Mouse (Mus musculus): Measurements from ENCODE around the gene Ube2s. TPM values are rescaled to one million over a fixed set of nuclear protein-coding genes. Genes with fewer than 3 reads are reported as not detected.

Ube2s gene
- polyA plus RNA-seq, 1 experiment from 2014 or later: 266 TPM

DNA sequence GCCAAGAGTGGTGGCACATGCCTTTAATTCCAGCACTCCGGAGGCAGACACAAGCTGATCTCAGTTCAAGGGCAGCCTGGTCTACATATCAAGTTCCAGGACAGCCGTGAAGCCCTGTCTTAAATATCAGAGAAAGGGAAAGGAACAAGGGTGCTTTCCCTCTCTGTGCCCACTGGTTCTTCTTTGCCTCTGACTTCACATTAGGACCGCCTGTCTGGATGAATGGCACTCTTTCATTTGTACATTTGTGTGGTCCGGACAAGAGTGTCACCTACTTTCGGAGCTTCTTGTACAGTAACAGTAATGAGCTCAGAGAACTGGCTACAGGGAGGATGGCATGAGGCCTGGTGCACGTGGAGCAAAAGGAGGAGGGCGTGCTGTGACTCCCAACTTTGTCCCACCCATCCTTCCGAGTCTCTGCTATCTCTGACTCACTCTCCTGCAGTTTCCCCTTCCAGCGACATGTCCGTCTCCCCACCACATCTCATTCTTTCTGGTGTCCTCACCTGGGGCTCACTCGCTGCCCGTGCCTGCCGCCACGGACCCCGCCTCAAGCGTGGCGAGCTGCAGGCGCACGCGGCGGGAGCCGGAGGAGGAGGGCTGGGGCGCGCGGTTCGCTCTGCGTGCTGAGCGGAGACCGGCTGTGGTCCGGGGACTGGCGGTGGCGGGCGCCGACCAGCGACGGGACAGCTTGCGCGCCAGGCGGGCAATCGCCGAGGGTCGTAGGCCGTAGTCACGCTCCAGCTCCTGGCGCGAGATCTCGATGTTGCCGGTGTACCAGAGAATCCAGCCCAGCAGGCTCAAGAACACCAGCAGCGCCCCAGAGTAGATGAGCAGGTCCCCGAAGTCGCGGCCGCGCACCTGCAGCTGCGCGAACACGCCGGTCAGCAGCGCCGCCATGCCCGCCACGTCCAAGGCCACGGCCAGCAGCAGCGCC, 23.6 kb downstream of the Ube2s start:
- Histone ChIP-seq H3K27me3 (peaks cover 25% of the 10 kb centered on the region), H3K9ac (peak overlapping the region; percentile 84), H3K4me3 (peak overlapping the region; percentile 56), H3K27ac (replicated peaks) (peak overlapping the region; percentile 56; the same call in 1 of the 2 replicates), H3K4me1 (replicated peaks) (peaks cover 19% of the 10 kb centered on the region), H3K4me2 (peak overlapping the region; percentile 89), H3K36me3 (peaks cover 2% of the 10 kb centered on the region; the same call in 1 of the 2 replicates), H3K9me3 (no peaks in the 10 kb centered on the region)
- 2% methylated on average over 64 of the region's 64 CpGs for WGBS
- ATAC-seq (ENCODE audit: low read depth): peak; percentile 28

DNA sequence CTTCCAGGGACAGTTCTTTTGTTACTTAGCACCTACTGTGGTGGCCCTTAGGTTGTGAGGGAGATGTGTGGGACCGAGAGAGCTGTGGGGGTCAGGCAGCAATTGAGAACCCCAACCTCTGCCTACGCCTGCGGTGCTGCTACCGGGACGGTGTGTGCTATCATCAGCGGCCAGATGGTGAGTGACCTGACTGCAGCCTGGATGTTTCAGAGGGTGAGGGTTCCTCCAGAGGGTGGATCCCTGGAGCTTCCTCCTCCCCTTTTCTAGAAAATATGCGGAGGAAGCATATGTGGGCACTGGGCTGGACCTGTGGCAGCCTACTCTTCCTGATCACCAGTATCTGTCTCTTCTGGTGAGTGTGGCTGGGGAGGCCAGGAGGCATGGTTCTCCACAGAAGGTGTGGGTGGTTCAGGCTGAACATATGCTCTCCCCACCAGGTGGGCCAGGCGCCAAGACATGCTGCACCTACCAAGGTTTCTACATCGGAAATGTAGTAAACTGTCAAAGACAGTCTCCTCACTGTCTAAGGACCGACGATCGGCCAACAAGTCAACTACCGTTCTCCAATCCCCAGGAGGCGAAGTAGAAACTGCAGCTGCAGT, 28.6 kb downstream of the Ube2s start:
- ATAC-seq (ENCODE audit: low read depth): no peak
- Histone ChIP-seq H3K36me3 (no peaks in the 10 kb centered on the region), H3K9ac (no peak overlapping the region), H3K27me3 (peaks cover 46% of the 10 kb centered on the region), H3K9me3 (no peaks in the 10 kb centered on the region), H3K4me2 (no peak overlapping the region), H3K4me3 (no peak overlapping the region), H3K27ac (replicated peaks) (no peak overlapping the region), H3K4me1 (replicated peaks) (peaks cover 6% of the 10 kb centered on the region)
- 81% methylated on average over 14 of the region's 14 CpGs for WGBS

DNA sequence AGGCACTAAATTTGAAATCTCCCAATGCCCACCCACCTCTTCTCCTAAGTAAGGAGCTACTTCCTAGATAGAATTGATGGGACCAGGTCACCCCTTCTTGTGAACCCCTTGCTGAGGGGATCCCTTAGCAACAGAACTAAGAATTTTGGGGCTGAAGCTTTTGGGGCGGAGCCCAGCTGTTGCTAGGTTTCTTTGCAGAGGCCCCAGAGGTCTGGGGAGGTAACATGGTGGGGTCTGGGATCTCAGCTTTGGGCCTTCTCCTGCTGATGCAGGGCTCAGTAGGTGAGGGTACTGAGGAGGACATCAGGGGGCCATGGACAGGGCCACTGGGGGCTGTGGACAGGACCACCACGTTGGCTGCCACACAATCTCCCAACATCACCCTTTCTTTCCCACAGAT, 29.6 kb downstream of the Ube2s start, which contains the start of the genes Il11 and Tmem190:
Gene Il11, minus strand, starts transcription at position 101 of the 400 bp plus-strand sequence.
Gene Tmem190, plus strand, starts transcription at position 179 of the 400 bp plus-strand sequence.
- no peak within 1 kb of the TSS for H3K27ac ChIP-seq (replicated peaks)

DNA sequence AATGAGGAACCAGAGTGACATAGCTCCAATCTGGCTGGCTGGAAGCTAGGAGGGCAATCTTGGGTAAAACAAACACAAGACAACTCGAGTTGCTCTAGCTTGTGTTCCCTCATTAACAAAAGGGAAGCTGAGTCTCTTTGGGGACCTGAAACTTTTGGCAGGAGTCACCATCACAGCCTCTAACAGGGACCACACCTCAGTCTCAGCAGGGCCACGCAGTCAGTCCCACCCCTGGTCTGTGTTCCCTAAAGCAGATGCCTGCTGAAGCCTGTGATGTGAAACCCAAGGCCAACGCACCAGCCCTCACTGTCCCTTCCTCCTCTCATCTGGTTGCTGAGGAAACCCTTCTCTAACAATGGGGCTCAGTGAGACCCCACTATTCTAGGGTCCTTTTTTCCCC, 30.3 kb downstream of the Ube2s start:
- Histone ChIP-seq H3K9ac (no peak overlapping the region), H3K27ac (replicated peaks) (no peak overlapping the region), H3K9me3 (no peaks in the 10 kb centered on the region), H3K36me3 (no peaks in the 10 kb centered on the region), H3K27me3 (peaks cover 50% of the 10 kb centered on the region), H3K4me2 (no peak overlapping the region), H3K4me3 (no peak overlapping the region), H3K4me1 (replicated peaks) (peaks cover 8% of the 10 kb centered on the region)
- 48% methylated on average over 3 of the region's 3 CpGs for WGBS
- no peak for ATAC-seq (ENCODE audit: low read depth)

More for the DNA sequence above, 29.6 kb downstream of the Ube2s start, which contains the start of the genes Il11 and Tmem190:
- Histone ChIP-seq H3K4me2 (no peak within 1 kb of the TSS), H3K9ac (no peak within 1 kb of the TSS), H3K4me3 (no peak within 1 kb of the TSS), H3K9me3 (no peaks in the 10 kb centered on the region), H3K36me3 (no peaks in the 10 kb centered on the region), H3K4me1 (replicated peaks) (peaks cover 3% of the 10 kb centered on the region; the same call in 1 of the 2 replicates), H3K27me3 (peaks cover 50% of the 10 kb centered on the region)
- WGBS: 68% methylated on average over 2 of the region's 2 CpGs
- no peak for ATAC-seq (ENCODE audit: low read depth)

DNA sequence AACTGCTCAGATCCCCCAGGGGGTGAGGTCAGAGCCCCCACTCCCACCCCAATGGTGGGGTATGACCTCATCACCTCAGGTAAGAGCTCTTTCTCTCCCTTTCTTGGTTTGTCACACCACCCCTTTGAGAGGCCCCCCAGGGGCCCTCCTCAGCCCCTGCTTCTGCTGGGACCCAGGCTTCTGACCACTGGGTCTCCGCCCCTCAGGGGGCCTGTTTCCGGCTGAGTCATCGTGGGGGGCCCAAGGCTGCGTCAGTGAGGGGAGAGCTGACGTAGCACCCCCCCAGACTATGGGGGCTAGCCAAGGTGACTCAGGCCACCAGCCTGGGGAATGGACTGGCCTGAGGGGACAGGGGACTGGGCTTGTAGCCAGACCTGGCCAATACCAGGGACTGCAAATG, 32.5 kb downstream of the Ube2s start:
- no peak overlapping the region for H3K9ac ChIP-seq
- no peak overlapping the region for H3K4me2 ChIP-seq
- H3K27me3 ChIP-seq: peaks cover 72% of the 10 kb centered on the region
- WGBS: 39% methylated on average over 5 of the region's 5 CpGs
- peaks cover 14% of the 10 kb centered on the region for H3K4me1 ChIP-seq (replicated peaks)
- no peaks in the 10 kb centered on the region for H3K9me3 ChIP-seq
- no peak for ATAC-seq (ENCODE audit: low read depth)
- no peak overlapping the region for H3K4me3 ChIP-seq
- no peaks in the 10 kb centered on the region for H3K36me3 ChIP-seq
- H3K27ac ChIP-seq (replicated peaks): no peak overlapping the region

DNA sequence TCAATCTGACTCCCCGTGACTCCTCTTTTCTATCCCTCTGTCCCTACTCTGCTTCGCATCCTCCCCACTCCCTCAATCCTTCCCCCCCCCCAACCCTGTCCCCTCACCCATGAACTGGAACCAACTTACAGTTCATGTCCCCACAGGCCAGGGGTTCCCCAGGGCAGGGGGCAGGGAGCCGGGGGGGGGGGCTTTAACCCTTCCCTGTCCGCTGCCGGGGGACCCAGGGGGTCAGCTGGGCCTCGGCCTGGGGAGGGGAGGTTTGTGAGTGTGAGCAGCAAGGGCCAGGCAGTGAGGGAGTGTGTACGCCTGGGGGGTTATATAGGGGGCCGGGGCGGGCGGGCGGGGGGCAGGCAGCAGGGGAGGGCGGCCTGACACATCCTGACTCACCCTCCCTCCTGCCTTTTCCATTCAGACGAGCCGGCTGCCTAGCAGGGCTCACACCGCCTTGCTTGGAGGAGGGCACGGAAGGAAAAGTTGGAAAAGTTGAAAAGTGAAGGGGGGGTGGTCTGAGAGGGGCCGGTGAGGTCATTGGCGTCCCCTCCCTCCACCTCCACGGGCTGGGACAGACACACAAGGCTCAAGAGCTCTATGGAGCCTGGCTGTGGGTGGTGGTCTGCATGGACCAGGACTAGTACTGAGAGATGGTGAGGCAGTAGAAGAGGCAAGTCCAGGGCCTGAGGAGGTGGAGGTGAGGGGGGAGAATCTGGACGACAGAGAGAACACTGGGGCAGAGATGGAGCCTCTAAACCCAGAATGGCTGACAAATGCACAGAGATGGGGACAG, 34.3 kb downstream of the Ube2s start:
- Histone ChIP-seq H3K27me3 (peaks cover 89% of the 10 kb centered on the region), H3K4me3 (no peak overlapping the region), H3K4me2 (peak overlapping the region; percentile 52; the same call in 1 of the 2 replicates), H3K9me3 (no peaks in the 10 kb centered on the region), H3K9ac (peak overlapping the region; percentile 53; the same call in 1 of the 2 replicates), H3K36me3 (no peaks in the 10 kb centered on the region), H3K27ac (replicated peaks) (no peak overlapping the region), H3K4me1 (replicated peaks) (peaks cover 14% of the 10 kb centered on the region)
- no peak for ATAC-seq (ENCODE audit: low read depth)
- WGBS: 4% methylated on average over 20 of the region's 20 CpGs

DNA sequence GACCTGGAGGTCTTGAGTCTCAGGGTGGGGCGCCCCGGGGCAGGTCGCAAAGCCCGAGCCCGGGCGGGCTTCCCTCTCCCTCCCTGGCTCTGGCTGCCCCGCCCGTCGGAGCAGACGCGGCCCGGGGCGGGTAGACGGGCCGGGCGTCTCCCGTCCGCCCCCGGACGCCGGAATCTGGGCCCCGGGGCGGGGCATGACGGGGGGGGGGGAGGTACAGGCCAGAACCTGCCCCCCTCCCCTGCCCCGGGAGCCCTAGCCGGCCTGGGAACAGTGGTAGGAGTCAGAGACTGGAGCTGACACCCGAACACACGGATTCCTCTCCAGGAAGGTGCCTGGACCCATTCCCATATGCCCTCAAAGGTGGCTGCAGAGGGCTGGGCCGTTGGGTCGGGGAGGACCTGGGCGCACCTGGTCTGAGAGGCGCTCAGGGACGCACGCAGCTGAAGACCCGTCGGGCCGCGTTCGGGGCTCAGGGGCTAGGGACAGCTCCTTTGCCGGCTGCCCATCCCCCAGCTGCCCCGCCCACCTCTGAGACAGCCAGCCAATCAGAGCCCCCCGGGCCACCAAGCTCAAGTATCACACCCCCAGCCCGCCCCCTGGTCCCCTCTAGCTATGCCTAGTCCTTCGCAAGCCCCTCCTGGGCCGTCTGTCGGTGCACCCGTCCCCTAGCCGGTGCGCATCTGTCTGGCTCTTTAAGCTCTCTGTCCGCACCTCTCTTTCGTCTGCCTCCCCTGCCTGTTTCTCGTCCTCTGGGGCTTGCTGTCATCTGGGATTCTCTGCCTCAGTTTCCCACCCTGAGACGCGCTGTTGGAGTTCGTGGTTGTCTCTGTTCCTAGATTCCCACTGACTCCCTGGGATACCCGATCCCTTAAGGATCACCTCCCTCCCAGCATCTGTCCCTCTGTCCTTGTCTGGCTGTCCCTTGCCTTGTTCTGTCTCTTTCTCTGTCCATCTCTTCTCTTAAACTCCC, 35.2 kb downstream of the Ube2s start:
- 2% methylated on average over 39 of the region's 56 CpGs for WGBS
- peaks cover 86% of the 10 kb centered on the region for H3K27me3 ChIP-seq

DNA sequence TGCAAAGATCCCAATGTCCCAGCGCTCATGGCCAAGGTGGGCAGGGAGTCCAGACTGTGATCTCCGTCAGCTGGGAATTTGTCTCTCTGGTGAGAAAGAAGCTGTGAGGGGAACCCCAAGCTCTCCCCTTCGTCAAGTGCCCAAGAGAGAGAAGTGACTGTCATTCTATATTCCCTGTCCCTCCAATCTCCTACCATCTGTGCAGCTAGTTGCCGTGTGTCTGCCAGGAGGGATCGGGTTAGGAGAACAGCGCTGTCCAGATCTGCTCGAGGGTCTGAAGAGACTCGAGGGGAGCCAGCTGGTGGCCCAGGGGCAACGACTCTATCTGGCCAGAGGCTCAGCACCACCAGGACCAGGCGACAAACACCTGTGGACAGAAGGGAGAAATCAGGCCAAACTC, 36.3 kb downstream of the Ube2s start:
- no peak for ATAC-seq (ENCODE audit: low read depth)
- Histone ChIP-seq H3K4me1 (replicated peaks) (peaks cover 14% of the 10 kb centered on the region), H3K27me3 (peaks cover 78% of the 10 kb centered on the region), H3K9me3 (no peaks in the 10 kb centered on the region), H3K4me2 (no peak overlapping the region), H3K27ac (replicated peaks) (no peak overlapping the region), H3K4me3 (no peak overlapping the region), H3K36me3 (no peaks in the 10 kb centered on the region), H3K9ac (no peak overlapping the region)
- WGBS: 57% methylated on average over 10 of the region's 10 CpGs

More for the DNA sequence above, 35.2 kb downstream of the Ube2s start:
- Histone ChIP-seq H3K4me1 (replicated peaks) (peaks cover 14% of the 10 kb centered on the region), H3K27ac (replicated peaks) (no peak overlapping the region), H3K9ac (peak overlapping the region; percentile 53), H3K4me3 (peak overlapping the region; percentile 32), H3K36me3 (no peaks in the 10 kb centered on the region), H3K4me2 (peak overlapping the region; percentile 52), H3K9me3 (no peaks in the 10 kb centered on the region)
- peak; percentile 81 for ATAC-seq (ENCODE audit: low read depth)

DNA sequence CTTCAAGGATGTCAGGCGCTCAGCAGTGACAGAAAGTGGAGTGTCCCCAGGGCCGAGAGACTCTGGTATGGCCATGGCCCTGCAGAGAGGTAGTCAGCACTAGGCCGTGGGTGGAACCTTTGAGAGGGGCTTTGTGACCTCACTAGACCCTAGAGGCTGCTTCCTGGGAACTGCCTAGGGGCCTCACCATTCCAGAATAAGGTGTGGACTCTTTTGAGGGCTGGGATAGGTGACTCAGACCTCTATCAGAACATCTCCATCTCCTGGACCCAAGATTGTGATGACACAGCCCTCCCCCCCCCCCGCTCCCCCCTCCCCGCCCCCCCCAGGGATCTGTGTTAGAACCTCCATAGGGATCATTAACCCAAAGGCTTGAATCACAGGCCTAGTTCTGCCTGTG, 41.2 kb downstream of the Ube2s start, which contains the start of gene Fam71e2:
Gene Fam71e2, minus strand, starts transcription at position 101 of the 400 bp plus-strand sequence.
- H3K27me3 ChIP-seq: peaks cover 29% of the 10 kb centered on the region
- no peak within 1 kb of the TSS for H3K9ac ChIP-seq
- H3K36me3 ChIP-seq: no peaks in the 10 kb centered on the region
- ATAC-seq (ENCODE audit: low read depth): no peak
- H3K4me1 ChIP-seq (replicated peaks): no peaks in the 10 kb centered on the region
- H3K27ac ChIP-seq (replicated peaks): no peak within 1 kb of the TSS
- H3K9me3 ChIP-seq: no peaks in the 10 kb centered on the region
- H3K4me3 ChIP-seq: no peak within 1 kb of the TSS
- no peak within 1 kb of the TSS for H3K4me2 ChIP-seq
- WGBS: 67% methylated on average over 4 of the region's 5 CpGs

DNA sequence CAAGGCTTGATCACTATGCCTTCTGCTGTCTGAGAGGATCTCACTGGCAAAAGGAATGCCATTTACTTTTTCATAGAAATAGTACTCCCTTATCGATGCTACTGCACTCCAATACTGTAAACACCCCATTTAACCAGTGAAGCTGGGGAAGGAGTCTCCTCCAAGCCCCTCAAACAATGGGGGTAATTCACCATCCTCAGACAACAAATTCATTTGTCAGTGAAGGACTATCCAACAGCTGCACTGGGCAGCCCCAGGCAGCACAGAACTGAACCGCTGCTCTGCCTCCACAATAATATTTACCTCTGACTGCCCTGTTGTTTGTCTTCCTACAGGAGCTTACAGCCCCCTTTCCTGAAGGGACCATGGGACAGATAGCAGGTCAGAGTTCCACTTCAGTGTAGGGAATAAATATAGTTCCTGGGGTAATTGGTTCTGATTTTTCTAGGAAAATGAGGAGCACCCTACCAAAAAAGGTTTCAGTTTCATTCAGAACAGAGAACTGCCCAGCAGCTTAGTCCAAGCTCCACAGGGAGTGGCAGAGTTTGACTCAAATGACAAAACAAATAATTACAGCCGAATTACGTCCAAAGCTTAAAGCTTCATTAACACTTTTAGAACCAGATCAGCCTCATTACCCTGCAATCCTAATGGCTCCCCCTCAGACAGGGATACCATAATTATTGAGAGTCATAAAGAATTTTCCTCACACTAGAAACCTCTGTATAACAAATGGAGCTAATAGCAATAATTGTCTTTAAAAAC, 47.3 kb downstream of the Ube2s start:
- no peak overlapping the region for H3K4me2 ChIP-seq
- no peak for ATAC-seq (ENCODE audit: low read depth)
- WGBS: 10% methylated on average over 4 of the region's 4 CpGs

More for the DNA sequence above, 47.3 kb downstream of the Ube2s start:
- peaks cover 13% of the 10 kb centered on the region for H3K4me1 ChIP-seq (replicated peaks)
- H3K36me3 ChIP-seq: no peaks in the 10 kb centered on the region
- no peaks in the 10 kb centered on the region for H3K9me3 ChIP-seq
- H3K9ac ChIP-seq: no peak overlapping the region
- no peak overlapping the region for H3K4me3 ChIP-seq
- no peak overlapping the region for H3K27ac ChIP-seq (replicated peaks)
- H3K27me3 ChIP-seq: no peaks in the 10 kb centered on the region

All from neural tube, embryonic 13.5 days (tissue).